Mouse (Mus musculus): ENCODE measurements at regions not wholly inside any gene's neighbourhood (a gene's known extent, or its start where the extent isn't known, plus 50 kb on each side); places are given as distances from the start of the nearest gene placed in this dataset.

DNA sequence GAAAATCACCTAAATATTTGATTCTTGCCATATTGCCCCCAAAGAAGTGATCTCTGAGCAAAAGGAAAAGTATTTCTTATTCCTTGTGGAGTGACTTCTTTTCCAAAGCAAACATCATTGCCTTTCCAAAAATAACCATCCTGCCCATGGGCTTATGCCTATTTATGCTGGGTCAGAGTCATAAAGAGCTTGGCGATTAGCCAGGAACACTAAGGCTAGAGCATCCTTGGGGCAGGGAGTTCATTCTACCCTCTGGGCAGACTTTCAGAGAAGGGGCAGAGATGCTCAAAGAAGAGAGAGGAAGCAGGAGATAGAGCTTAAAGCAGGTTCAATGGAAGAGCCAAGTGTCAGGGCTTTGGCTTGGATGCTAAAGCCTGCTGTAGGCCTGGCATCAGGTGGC, 203.1 kb upstream of the Gmds start:
- peak; percentile 76 for DNase-seq (ENCODE audit: low read depth)

- peak; percentile 62 for DNase-seq (ENCODE audit: low read depth)
Measured at GRCm38 (mm10) chr13:32536241-32536640, 197.7 kb upstream of the Gmds start.

DNA sequence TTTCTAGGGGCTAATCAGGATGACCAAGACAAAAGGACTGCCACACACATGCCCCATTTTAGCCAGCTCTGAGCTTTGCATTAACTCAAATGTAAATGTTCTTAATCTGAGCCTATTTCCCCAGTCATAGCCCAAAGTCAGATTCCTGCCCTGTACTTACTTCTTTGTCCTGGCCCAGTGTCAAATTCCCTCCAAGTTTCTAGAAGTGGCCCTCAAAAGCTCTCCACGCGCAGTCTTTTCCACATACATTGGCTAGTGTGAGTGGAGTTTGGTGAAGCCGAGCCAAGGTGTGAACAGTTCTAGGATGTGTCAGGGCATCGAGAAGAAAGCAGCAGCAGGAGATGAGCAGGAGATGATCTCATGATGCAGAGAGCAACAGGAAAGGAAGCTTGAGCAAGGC, 197.1 kb upstream of the Gmds start:
- DNase-seq (ENCODE audit: low read depth): no peak

GRCm38 (mm10) chr13:32530926-32531512, 192.5 kb upstream of the Gmds start:
- DNase-seq (ENCODE audit: low read depth): no peak

DNA sequence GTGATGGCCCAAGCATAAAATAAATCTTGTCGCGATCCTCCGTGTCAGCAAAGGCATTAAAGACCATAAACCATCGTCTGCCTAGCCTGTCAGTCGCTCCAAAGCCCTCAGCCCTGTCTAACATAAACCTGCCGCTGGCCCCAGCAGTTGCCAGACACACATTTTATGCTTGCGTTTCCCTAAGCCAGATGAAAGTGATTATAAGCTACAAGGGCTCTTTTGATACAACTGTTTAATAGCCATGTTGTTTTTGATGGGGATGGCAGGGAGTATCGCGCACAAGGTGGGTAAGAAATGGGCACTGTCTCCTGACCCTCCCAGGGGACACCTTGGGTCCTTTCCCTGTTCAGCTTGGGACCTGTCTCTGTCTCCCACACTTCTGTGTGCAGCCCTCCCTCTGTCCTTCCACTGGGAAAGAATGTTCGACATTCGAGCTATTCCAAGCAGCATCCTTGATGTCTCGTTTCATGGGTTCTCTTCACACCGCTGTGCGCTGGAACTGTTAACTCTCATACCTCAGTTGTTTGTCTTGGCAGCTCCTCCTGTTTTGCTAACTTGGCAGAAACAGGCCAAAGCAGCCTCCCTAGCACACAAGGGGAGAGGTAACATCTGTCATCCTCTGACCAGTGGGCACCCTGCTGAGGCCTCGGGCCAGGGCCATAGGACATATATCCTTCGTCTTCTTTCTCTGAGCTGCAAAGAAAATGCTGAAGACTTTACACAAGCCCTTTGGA, 180.2 kb upstream of the Gmds start:
- DNase-seq (ENCODE audit: low read depth): peak; percentile 16

- no peak for DNase-seq (ENCODE audit: low read depth)
Measured at GRCm38 (mm10) chr13:32517514-32517913, 179.0 kb upstream of the Gmds start.

GRCm38 (mm10) chr13:32509231-32510023, 170.9 kb upstream of the Gmds start:
- DNase-seq (ENCODE audit: low read depth): peak; percentile 60

GRCm38 (mm10) chr13:32508447-32508846, 169.9 kb upstream of the Gmds start:
- DNase-seq (ENCODE audit: low read depth): no peak

DNA sequence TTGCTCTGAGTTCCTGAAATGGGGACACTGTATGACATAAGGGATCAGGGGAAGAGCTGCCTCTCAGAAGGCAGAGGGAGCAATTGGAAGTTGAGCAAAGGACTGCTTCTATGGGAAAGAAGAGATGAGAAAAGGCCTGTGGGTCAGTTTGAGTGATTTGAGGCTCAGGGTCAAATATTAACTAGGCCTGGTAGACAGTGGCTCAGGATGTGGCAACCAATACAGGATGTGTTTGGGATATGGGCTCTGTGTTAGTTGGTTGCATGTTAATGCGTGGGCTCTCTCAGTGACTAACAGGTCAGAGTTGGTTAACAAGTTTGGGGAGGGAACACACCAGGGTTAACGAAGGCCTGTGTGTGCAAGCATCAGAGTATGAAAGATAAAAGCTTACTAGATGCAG, 169.3 kb upstream of the Gmds start:
- DNase-seq (ENCODE audit: low read depth): no peak

- DNase-seq (ENCODE audit: low read depth): no peak
Measured at GRCm38 (mm10) chr13:32498205-32498790, 159.8 kb upstream of the Gmds start.

DNA sequence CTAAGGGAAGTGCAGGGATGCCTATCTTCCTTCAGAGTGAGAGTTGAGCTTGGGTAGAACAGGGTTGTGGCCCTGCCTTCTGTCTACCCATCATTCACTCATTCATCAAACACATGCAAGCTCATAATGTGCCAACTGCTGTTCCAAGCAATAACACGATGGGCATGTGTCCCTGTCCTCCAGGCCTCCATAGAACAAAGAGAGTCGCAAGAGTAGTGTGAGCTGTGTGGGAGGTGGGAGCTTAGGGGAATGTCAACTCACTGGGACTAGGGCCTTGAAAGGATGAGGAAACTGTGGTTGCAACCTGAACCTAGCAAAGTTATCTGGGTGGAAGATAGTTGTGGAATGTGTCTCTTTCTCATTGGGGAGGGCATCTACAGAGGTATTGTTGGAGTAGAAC, 157.7 kb upstream of the Gmds start:
- DNase-seq (ENCODE audit: low read depth): no peak

- no peak for DNase-seq (ENCODE audit: low read depth)
Measured at GRCm38 (mm10) chr13:32495063-32495462, 156.5 kb upstream of the Gmds start.

GRCm38 (mm10) chr13:32493806-32494205, 155.3 kb upstream of the Gmds start:
- peak; percentile 62 for DNase-seq (ENCODE audit: low read depth)

DNA sequence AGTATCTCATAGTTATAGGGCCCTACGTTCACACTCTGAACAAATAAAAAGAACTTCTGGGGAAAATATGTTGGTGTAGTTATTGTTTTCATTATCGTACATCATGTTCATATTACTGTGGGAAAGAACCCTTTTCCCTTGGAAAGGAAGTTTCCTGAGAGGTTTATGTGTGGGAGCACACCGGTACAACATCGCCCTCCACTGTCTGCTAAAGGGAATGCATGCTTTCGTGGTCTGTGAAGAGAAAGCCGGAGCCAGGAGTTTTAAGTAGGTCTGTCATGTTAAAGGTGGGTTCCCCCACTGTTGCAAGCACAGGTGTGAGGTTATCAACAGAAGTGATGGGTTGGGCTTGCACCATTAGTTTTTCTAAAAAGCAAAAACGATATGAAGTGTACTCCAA, 154.8 kb upstream of the Gmds start:
- DNase-seq (ENCODE audit: low read depth): peak; percentile 83

DNA sequence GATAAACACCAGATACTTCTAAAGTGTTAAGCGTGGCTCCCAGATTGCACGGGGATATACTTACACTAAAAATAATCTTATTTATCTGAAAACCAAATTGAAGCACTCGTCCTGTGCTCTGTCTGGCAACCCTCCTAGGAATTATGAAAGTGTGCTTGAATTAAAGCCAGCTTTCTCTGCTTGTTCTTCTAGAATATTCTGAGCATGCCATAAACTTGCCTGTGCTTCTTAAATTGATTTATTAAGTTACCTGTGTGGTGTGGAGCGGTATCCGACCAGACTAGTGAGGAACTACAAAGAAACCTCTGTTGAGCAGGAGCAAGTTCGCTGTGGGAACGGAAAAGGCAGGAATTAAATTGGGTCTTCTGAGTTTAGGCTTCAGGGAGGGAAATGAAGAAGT, 154.0 kb upstream of the Gmds start:
- peak; percentile 66 for DNase-seq (ENCODE audit: low read depth)

GRCm38 (mm10) chr13:32481444-32482058, 143.0 kb upstream of the Gmds start:
- no peak for DNase-seq (ENCODE audit: low read depth)

DNA sequence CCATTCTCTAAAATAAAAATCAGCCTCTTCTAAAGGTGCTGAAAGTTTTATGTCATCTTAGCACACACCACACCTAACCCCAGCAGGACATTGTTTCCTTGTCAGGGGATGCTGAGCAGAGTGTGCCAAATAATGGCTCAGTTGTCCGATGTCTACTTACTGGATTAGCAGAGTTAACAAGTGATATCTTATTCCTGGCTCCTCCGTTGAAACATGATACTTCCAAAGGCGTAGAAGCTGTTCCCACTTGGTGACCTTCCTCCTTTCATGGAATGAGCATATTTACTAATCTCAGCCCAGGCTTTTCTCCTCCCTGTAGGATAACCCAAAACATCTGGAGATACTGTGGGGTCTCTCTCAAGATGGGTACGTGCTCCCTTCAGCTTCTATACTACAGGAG, 141.5 kb upstream of the Gmds start:
- DNase-seq (ENCODE audit: low read depth): peak; percentile 58

DNA sequence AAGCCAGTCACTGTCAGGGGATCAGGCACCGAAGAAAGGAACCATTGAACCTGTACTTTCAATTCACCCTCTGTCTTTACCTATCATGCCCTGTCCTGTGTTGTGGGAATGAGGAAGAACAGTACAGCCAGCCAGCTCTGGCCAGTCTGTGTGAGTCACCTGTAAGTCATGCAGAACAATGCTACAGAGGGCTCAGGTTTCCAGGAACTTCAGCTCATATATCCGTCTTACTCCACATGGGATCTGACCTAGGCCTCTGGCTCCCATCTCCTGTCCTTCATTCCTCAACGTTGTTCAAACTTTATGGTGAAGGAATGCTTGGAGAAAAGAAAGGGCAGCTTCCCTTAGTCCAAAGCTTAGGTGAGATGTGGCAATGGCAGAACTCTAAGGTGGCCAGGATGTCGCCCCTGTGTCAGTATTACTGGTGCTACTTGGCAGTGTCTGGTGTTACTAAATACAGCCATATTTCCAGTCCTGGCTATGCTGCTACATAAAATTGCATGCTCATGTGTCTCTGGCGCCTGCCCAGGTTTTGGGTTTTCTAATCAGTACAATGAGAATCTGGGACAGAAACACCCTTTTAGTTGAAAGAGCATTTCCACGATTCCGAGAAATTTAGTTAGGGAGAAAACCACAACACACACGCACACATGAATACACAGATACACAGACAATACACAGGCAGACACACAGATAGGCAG, 140.7 kb upstream of the Gmds start:
- peak; percentile 85 for DNase-seq (ENCODE audit: low read depth)

GRCm38 (mm10) chr13:32465787-32466186, 127.2 kb upstream of the Gmds start:
- DNase-seq (ENCODE audit: low read depth): no peak

DNA sequence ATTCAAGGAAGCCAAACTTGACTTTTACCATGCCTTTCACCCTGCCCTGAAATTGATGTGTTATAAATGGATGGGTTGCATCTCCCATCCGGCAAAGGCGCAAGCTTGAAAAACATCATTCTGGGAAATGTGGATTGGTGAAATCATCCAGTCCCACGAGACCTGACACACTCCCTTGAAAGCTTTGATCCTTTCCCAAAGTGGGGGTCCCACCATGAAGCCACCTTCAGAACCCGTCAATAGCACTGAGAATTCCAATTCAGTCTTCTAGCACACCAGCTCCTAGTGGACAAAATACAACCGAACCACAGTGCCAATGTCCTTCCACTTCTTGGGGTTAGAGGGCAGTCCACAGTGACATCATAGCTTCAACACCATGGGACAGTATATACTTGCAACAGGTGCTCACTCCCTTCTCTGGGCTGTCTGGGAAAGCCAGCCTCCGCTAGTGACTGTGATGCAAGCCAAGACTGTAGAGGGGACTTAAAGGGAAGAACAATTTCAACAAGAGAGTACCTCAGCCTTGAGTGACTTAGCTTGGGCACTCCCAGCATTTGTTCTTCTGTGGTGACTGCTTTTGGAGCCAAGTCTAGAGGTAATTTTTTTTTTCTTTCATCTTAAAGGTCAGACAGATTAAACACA, 126.6 kb upstream of the Gmds start:
- no peak for DNase-seq (ENCODE audit: low read depth)

All from NIH3T3 (cell line).